Mouse (Mus musculus): ENCODE measurements around the gene Ublcp1.
"Not testable (repeated sequence)": the region's sequence is repeated elsewhere in the genome, so short reads cannot be mapped to it uniquely, and the experiment has no call there.

Gene Ublcp1

DNA sequence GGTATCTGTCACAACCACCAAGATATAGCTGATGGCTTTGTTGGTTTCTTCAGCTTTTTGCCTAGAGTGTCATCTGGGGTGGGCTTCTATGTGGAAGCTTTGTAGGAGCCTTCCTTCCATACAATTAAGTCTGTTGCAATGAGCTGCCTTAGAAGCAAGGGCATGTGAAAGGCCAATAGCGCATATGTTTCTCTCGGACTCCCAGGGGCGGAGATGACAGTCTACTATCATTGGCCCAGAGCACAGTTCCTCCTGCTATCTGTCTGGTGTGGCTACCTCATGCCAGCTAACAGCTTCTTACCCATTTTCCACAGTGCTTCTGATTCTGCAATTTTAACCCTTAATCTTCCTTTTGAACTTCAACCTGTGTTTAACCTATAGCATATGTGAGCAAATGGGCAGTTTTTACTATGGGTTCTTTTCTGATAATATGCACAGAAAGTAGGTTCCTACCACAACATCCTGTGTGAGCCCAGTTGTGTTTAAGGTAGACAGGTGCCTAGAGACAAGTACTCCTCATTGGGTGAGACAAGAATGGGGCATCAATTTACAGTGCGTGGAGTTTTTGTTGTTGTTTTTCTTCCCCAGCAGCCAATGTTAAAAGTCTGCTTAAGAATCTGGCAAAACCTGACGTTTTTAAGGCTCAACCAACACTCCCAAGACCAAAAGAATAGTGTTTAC, 24.5 kb upstream of the Ublcp1 start:
- no peak for DNase-seq (ENCODE audit: low read depth, low spot score)

DNA sequence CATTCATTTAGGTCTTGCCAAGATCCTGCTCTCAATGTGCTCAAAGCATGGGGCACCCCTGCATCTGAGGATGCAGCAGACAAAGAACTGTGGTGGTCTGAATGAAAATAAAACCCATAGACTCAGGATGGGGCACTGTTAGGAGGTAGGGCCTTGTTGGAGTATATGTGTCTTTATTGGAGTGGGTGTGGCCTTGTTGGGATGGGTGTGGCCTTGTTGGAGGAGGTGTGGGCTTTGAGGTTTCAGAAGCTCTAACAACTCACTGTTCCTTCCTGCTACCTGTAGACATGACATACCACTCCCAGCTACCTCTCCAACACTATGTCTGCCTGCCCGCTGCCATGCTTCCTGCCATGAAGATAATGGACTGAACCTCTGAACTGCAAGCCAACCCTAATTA, 18.8 kb upstream of the Ublcp1 start:
- DNase-seq (ENCODE audit: low read depth, low spot score), result no peak

DNA sequence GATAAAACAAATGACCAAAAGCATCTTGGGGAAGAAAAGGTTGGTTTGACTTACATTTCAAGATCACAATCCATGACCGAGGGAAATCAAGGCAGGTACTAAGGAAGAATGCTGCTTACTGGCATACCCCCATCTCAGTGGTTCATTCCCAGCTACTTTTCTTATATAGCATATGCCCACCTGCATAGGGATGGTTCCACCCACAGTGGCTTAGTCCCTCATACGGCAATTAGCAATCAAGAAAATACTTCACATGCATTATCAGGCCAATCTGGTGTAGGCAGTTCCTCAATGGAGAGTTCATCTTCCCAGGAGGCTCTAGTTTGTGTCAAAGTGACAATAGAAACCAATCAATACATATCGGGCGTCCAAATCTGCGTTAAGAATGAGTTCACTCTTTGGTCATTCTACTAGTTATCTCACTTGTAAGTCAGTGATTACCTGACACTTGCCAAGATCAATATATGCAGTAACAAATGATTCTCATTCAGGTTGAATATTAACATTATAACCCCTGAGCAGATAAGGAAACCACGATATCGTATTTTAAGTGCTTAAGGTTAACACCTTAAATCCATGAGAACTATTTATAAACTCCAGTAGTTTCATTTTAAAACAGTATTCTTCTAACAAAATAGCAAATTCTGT, 14.9 kb upstream of the Ublcp1 start:
- DNase-seq (ENCODE audit: low read depth, low spot score), result no peak

DNA sequence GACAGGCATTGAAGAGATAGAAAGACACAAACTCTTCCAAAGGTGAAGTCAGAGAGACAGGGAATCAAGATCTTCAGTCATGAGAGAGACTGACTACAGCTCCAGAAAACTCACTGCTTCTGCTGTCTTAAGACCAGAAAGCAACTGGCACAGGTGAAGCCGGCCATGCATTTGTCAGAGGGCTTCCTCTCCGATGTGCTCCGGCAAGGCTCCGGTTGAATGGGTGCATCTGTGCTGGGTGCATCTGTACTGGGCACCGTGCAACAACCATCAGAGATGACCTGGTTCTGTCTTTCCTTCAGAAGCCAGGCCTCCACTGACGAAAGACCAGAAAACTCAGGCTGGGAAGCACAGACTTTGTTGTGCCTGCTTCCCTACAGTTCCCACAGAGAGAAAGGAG, 9.9 kb upstream of the Ublcp1 start:
- no peak for DNase-seq (ENCODE audit: low read depth, low spot score)

DNA sequence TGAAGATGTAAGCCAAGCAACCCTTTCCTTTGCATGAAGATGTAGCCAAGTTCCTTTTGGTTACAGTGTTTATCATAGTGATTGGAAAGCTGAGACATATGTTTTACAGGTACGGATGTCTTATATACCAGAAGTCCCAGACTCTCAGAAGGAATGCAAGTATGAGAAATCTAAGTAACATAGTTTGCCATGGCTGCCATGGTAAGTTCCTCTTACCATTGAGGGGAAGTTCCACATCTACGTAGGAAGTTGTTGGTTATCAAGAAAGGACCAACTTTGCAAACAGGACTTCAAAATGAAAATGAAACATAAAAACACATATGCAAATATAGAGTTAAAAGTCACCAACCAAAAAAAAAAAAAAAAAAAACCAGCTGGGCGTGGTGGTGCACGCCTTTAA, 8.1 kb upstream of the Ublcp1 start:
- DNase-seq (ENCODE audit: low read depth, low spot score), result no peak

DNA sequence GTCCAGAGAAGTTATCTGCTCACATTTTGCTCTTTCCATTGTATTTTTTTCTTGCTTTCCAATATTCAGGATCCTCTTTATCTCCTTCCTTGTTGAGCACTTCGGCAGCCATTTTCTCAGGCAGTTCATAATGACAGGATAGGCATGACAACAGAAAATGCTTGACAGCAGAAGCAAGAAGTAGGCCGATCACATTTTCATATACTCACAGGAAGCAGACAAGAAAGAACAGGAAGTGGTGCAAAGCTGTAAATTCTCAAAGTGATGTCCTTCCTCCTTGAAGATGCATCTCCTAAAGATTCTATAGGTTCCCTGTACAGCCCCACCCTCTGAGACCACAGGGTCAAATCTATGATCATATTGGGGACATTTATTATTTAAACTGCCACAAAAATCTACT, 6.1 kb upstream of the Ublcp1 start:
- DNase-seq (ENCODE audit: low read depth, low spot score), result no peak

DNA sequence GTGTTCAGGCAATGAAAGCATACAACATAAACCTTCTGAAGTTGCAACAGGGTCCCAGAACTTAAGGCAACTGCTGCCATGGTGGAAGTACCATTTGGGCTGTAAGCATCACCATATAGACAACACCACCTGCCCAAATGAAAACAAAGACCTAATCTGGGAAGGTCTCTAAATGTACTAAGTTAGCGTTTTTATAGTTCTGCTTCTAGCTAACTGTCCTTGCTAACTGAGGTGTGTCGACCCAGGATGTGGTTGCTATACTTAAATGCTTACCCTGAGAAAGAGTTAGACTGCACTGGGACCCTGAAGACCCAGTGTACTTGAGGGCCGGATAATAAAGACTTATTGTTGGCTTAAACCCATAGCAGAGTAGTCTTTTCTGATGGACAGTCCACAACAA, 5.2 kb upstream of the Ublcp1 start:
- DNase-seq (ENCODE audit: low read depth, low spot score), result no peak

DNA sequence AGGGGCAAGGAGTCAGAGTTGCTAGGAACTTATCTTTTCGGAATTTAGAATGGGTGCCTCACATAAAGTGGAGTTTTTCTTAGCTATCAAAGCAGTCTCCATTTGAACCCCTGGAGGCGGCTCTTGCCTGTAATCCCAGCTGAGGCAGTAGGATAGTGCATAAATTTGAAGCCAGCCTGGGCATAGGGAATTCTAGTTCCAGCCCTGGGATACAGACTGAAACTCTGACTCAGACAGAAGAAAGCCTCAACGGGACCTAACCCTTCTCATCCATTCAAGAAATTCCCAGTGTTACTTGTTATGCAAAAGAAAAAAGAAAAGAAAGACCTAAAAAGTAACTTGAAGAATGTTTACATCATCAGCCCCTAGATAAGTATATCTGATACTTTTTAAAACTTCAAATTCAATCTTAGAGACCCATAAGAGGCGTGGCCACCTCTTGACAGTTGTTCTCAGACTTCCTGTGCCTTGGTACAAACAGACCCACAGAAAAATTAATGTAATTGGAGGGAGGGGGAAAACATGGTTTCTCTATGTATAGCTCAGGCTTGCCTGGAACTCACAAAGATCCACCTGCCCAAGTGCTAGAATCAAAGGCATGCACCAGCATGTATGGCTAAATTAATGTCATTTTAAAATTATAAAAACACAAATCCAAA, 1.2 kb upstream of the Ublcp1 start:
- no peak for DNase-seq (ENCODE audit: low read depth, low spot score)

DNA sequence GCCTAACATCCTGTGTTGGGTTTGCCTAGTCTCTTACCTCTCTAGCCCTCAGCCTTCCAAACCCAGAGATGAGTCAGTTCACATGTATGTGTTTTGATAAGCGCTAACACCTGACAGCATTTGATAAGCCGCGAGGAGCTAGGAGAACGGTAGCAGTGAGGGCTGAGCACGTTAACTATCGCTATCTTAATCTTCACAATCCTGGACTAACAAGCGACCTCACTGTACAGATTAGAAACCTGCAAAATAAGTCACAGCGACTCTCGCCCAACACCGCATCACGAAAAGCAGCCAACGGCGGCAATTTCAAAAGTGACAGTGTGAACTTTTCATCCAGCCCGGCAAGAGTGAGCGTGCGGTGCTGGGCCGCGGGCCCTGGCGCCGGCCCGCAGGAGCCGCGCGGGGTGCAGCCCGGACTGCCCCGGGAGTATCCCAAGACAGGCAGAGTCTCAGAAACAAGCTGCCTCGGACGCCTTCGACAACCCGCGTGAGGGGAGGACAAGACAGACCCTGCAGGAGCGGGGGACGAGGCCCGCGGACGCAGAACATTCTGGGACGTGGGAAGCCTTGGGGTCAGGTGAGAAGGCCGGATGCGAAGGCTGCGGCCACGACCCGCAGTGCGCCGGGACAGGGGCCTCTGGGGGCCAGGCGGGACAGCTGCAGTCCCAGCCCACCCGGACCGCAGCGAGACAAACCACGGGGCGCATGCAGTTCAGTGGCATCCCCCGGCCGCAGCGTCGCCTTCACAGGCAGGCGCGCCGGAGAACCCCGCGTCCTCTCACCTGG, 459 bp downstream of the Ublcp1 start:
- DNase-seq (ENCODE audit: low read depth, low spot score), result no peak

DNA sequence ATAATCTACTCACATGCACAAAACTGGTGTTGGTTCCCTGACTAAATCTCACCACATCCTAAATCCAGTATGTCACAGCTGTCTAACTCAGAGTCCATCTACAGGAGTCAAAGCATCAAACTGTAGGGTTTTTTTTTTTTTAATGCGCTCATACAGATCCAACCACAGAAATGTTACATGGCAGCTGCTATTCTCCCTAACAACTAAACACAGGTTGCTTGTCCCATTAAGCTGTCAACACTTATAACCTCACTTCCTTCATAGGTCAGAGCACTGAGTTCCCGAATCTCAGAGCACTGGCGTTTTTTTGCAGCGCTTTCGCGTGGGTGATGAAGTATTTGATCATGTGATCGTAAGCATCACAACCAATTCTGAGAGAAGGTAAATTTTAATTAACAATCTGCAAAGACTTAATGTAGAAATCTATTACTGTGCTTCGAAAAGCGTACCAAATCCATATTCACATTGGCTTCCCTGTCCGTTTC, 1.9 kb downstream of the Ublcp1 start:
- no peak for DNase-seq (ENCODE audit: low read depth, low spot score)

DNA sequence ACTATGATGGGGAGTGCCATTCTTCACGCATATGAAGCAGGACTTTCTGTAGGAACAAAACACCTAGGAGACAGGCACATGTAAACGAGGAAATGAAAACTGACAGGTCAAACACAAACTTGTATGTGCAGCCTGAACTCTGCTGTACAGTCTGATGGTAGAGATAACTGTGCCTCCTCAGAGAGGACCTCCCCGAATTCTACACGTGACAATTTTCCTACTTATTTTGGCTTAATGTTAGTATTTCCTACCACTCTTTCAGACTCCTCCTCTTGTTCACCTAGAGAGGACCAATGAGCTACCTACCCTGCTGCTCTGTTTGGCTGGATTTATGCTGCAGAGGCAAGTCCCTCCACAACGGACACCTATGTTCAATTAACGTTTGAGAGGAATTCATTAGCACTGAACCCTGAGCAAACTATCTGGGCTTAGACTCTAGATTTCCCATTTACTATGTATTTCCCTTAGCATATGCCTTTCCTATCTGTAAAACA, 3.3 kb downstream of the Ublcp1 start:
- DNase-seq (ENCODE audit: low read depth, low spot score), result no peak

DNA sequence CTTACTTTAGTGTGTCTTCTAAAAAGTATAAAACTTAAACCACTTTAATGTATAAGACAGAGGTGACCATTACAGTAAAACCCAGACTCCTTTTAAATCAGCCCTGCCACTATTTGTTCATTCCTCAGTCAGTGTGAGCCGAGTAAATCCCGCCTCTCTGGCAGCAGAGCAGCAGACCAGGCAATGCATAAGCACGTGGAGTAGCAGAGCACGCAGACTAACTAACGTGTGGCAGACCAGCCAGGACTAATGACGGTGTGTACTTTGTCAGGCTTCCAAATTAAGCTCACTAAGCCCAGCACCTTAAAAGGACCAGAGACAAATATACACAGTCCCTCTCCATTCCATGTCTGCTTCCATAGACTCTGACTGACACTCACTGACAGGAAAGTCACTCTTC, 8.8 kb downstream of the Ublcp1 start:
- DNase-seq (ENCODE audit: low read depth, low spot score), result no peak

DNA sequence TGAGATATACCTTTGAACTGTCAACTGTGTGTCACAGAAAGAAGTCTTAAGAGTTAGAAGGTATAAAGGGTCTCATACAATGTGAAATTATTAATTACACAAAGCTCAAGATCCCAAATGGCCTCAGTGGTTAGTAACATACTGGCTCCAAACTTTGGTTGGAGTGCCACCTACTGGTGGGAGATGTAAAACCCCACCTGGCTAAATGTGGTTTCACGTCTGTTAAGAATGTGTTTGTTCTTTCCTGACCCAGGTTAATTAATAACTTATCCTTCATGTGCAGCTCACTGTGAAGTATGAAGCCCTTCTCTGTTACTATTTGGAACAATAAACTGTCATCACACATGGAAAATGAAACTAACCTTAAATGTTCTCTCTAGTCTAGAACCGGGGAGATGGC, 16.9 kb downstream of the Ublcp1 start:
- DNase-seq (ENCODE audit: low read depth, low spot score), result no peak

DNA sequence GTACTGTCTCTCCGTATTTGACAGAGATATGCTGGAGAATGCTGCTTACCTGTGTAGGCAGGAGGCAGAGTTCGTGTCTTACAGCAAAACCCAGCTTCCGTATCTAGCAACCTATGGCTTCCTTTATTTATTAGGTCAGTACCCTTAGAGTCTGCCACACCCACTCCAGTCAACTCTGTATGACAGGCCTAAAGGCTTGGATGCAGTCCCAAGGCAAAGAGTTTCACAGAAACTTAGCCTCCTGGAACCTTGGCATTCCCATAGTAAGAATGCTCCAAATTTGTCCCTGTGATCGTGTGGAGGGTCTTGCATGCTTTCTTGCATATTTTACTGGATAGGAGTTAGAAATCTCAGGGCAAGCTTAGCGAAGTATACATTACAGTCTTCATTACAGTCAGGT, 18.3 kb downstream of the Ublcp1 start:
- DNase-seq (ENCODE audit: low read depth, low spot score), result not testable (repeated sequence)

DNA sequence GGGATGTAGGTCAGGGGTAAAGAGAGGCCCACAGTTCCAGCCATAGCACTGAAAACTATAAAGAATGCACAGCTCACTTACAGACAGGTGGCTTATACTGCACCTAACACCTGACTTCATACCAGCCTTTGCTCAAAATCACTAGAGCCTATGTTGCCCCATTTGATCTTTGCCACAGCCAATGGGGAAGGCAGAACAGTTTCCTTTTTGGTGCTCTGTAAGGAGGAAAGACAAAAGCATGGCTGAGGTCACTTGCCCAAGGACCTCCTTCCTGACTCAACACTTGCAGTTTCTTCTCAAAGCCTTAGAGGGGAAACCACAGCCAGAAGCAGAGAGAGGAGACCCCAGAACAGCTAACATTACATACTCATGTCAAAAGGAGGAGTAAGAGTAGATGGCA, 19.3 kb downstream of the Ublcp1 start:
- DNase-seq (ENCODE audit: low read depth, low spot score), result no peak

DNA sequence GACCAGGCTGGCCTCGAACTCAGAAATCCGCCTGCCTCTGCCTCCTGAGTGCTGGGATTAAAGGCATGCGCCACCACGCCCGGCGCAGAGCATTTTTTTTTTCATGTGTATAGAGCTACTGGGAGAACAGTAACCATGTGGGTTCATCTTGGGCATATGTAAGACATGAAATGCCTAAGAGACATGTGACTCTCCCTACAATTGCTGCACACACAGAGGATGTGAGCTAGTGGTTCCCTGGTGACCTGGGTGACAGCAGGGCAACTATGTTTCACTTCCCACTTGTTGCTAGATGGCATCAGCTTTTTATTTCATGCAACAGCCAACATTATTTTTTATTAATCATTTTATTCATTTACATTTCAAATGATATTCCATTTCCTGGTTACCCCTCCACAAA, 32.5 kb downstream of the Ublcp1 start:
- DNase-seq (ENCODE audit: low read depth, low spot score), result no peak

DNA sequence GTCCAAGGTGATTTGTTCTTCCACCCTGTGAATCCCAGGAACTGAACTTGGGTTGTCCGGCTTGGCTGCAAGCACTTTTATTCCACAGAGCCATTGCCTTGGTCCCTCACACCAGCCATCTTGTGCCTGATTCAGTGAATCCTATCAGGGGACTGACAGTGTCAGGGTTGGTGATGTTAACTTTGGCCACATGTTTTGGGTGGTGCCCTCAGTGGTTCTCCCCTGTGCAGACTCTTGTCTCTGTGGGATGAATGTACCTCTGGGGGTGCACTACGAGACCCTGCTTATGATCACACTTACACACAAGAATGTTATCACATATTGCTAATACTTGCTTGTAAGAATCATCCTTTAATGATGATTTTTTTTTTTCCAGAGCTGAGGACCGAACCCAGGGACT, 40.3 kb downstream of the Ublcp1 start:
- DNase-seq (ENCODE audit: low read depth, low spot score), result no peak

DNA sequence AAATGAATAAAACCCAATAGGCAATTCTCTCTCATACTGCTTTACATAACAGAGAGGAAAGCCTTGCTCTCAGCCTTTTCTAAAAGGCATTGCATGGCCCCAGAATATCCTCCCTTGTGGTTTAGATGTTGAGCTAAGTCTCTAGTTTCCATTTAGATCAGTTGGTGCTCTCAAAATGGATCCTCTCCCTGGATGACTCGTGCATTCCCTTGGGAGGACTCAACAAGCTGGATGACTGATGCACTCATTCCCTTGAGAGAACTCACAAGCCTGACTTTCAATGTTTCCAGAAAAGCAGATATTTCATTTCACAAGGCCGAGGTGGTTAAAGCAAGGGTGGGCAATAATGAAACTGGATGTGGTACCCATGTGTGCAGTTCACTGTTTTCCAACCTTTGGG, 42.3 kb downstream of the Ublcp1 start:
- DNase-seq (ENCODE audit: low read depth, low spot score), result no peak

DNA sequence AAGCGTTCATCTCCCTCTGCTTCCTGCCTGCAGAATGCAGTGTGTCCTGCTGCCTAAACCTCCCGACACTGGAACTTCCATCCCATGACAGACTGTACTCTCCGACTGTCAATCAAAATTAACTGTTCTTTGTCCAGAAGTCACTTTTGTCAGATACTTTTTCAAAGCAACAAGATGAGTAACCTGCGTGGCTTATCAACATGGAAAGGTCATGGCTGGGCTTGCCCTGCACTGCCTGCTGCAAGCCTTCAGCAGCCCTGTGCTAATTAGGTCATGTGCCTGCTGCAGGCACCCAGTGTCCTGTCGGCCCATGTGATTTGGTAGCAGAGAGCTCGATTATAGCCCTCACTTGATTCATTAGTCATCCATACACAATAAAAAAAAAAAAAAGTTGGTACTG, 44.7 kb downstream of the Ublcp1 start:
- no peak for DNase-seq (ENCODE audit: low read depth, low spot score)

DNA sequence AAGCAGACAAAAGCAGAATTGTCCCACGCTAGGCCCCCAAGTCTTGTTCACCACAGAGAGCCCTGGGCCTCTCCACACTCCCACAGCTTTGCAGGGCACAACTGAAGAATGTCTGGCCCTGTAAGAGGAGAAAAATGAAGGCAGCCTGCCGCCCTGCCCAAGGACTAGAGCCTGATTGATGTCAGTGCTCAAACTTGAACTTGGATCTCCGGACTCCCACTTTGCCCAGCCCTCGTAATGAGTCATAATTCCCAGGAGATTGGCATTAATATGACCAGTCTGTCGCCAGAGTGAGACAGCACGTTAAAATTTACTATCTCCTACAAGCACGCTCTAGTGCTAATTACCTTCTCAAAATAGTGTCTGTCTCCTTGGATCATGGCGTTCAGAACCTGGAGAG, 45.3 kb downstream of the Ublcp1 start:
- no peak for DNase-seq (ENCODE audit: low read depth, low spot score)

DNA sequence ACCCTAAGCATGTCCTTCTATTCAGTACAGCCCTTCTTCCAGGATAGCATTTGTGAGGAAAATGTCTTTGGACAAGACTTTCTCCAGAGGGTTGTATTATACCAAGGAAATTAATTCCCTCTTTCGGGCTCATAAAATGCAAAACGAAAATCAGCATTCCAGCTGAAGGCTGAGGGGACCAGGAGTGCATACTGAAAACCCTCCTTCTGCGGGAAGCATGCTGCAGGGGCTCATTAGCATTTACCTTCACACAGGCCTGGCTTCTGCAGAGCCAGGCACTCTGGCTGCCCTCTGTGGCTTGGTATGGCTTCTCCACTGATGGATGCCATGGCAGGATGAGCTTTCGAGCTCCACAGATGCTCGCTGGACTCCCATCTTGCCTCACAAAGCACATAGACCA, 46.3 kb downstream of the Ublcp1 start:
- DNase-seq (ENCODE audit: low read depth, low spot score), result no peak

DNA sequence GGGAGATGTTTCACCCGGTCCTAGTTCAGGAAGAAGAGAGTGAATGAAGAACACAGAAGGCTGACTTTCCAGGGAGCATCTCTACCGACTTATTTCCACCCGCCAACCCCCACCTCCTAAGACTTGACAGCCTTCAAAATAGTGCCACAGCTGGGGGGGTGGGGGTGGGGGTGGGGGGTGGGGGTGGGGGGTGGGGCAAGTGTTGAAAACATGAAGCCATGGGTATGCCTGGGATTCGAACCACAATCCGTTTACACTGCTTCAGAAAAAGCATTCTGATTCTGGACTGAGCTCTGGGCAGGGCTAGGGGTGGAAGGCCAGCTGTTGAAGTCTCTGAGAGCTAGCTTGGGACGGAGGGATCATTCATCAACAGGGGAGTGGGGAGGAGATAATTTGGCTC, 47.0 kb downstream of the Ublcp1 start:
- DNase-seq (ENCODE audit: low read depth, low spot score), result no peak

Measured in WW6 (cell line).